Mouse (Mus musculus) frontal cortex, postnatal 10 days (tissue): ENCODE results near the gene Klhl26.

ENCODE experiments used
- DNase-seq, 2 experiments: peaks; one replicate each; pipeline ENCODE4 v3.0.0; 2022; ENCODE audit warnings: low spot score in 2 of 2, mixed read lengths in 1 of 2

Gene Klhl26

GRCm38 (mm10) chr8:70445988-70446387 is 30.8 kb downstream of the Klhl26 start:
- DNase-seq, result no peak

DNA sequence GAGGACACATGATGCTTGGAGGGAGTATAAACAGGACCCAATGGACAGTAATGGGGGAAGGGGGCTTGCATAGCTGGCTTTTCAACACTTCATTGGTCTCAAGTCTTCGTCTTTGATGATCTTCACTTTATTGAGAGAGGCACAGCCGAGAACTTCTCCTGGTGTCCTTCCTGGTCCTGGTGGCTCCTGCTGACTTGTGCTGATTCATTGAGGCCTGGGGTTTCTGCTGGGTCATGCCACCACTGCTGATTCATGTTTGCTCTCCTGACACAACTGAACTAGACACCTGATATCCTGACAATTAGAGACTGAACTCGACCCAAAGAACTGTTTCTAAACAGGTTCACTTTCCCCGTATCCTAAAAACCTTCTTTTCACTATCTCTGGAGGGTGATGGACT is 33.4 kb downstream of the Klhl26 start:
- DNase-seq, result no peak

DNA sequence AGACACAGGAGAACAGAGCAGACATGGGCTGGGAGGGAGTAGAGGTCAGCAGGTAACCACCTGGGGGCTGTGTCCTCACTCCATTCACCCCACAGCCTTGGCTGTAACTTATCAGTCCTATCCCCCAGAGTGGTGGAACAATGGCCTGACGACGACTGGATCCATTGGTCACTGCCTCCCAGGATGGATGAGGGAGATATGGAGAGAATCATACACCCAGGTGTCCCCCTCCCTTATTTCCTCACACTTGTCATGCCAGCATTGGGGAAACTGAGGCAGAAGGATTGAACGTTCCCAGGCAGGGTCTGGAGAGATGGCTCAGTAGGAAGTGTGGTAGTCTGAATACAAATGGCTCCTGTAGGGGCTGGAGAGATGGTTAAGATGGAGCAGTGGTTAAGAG is 35.2 kb downstream of the Klhl26 start:
- no peak for DNase-seq

- no peak for DNase-seq
Measured at GRCm38 (mm10) chr8:70440246-70440645, 36.5 kb downstream of the Klhl26 start.

DNA sequence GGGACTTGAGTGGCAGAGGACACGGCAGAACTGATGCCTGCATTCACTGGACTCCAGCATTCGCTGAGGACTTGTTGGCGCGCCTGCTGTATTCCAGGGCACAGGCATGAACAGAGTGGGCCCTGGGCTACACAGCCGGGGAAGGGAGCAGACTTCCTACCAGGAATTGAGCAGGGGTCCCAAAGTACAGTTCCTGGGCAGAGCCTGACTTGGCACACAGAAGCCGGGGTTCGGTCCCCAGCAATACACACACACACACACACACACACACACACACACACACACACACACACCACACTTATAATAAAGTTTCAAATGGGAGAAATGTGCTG is 37.0 kb downstream of the Klhl26 start:
- DNase-seq, result no peak

DNA sequence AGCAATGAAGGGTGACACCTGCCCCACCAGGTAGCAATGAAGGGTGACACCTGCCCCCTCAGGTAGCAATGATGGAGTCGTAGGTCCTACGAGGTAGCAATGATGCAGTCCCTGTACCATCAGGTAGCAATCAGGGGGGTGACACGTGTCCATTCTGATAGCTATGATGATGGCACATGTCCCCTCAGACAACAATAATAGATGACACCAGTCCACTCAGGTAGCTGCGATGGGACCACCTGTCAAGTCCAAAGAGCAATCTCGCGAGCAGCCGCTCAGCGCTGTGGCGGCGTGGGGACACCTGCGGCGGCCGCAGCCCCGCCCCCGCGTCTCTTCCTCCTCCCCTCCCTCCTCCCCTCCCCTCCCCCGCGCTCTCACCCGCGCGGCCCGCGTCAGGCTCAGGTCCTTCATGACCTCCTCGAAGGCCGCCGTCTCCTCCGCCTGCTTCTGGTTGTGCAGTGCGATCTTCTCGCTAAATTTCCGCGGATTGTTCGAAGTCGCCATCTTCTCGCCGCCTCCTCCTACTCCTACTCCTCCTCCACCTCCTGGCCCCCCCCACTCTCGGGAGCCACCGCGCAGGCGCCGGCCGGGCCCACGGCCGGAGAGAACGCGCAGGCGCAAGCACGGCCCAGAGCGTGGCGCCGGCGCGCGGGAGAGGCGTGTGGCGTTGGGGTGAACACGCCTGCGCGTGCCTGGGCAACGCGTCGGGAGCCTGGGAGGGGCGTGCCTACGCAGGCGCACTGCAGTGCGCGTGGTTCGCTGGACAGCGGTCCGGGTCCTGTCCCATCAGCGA is 37.5 kb downstream of the Klhl26 start, which contains the start of gene Crtc1:
Gene Crtc1, minus strand, starts transcription at position 525 of the 793 bp plus-strand sequence.
- DNase-seq, result peak; percentile 95 to 96

DNA sequence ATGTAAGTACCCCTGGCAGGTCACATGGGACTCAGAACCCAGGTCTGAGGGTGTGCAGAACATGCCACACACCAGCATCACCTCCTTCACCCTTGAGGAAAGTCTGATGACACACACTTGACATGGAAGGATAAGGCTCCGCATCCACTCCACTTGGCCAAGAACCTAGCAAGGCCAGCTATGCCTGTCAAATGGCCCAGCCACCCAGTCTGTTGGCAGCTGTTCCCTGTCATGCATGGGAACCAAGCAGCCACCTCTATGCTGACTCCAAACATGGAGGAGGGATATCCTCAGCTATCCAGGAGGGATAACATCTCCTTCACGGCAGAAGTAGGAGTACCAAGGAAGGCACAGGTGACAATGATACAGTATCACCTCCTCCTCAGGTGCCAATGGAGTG is 38.3 kb downstream of the Klhl26 start:
- no peak for DNase-seq

DNA sequence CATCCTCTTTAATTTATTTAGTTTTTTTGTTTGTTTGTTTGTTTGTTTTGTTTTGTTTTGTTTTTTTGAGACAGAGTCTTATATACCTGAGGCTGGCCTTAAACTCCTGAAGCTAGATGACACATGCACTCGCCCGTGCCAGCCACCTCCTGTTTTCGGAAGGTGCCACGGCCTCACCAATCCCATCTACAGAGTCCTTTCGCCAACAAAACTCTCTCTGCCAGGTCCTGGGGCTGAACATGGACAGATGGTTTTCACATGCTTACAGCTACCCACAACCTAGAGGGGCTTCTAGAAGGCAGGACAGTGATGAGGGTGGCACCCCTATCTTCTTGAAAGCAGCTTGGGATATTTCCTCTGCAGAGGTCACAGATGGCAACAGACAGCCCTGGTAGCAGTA is 41.6 kb downstream of the Klhl26 start:
- no peak for DNase-seq

GRCm38 (mm10) chr8:70432991-70433536 is 43.7 kb downstream of the Klhl26 start:
- DNase-seq, result no peak

DNA sequence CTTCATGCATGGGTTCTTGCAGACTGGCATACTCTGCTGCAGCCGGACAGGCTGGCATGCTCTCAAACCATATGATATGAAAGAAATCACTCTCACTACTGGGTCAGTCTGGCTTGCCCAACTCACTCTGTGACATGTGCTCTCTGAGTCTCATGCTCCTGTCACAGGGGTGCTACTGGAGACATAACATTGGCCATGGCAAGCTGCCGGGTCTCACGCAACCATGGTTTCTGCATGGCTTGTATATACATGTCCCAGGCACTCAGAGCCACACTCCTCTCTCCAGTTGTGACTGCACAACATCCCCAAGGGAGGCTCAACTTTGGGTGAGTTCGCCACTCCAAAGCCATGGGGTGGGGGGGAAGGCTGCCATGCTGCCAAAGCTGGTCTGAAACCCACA is 45.6 kb downstream of the Klhl26 start:
- DNase-seq, result no peak

DNA sequence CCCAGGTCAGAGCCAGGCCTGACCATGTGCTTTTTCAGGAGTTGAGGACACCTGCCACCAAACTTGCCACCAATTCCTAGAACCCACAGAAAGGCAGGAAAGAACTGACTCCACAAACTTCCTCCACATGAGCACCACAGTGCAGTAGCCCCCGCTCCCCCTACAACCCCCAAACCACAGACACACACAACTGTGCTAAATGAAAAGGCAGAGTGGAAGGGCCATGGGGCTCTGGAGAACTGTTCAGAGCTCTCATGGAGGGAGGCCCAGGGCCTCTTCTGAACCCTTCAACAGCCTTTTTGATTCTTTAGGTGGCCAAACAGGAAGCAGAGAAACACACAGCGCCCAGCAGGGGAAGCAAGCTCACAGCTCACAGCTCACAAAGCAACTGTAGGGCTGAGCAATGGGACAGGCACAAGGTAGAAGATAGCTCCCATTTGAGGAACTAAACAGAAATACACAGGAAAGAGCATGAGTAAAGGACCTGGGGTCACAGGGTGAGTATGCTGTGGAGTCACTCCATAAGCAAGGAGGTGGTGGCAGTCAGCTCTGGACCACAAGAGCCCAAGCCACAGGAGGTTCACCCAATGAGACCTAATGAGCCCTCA is 50.4 kb downstream of the Klhl26 start:
- no peak for DNase-seq

DNA sequence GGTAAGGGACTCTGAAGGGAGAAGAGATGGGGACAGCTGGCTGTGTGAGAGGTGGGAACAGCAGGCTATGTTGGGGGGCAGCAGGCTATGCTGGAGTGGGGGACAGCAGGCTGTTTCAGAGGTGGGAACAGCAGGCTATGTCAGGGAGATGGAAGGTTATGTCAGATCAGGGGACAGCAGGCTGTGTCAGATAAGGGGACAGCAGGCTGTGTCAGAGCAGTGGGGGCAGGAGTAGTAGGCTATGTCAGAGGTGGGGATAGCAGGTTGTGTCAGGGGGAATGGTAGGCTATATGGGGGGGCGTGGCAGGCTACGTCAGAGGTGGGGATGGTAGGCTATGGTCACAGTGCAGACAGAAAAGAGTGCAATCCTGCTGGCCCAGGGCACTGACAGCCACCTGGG is 54.0 kb downstream of the Klhl26 start:
- no peak for DNase-seq

GRCm38 (mm10) chr8:70421349-70422104 is 55.2 kb downstream of the Klhl26 start:
- no peak for DNase-seq

DNA sequence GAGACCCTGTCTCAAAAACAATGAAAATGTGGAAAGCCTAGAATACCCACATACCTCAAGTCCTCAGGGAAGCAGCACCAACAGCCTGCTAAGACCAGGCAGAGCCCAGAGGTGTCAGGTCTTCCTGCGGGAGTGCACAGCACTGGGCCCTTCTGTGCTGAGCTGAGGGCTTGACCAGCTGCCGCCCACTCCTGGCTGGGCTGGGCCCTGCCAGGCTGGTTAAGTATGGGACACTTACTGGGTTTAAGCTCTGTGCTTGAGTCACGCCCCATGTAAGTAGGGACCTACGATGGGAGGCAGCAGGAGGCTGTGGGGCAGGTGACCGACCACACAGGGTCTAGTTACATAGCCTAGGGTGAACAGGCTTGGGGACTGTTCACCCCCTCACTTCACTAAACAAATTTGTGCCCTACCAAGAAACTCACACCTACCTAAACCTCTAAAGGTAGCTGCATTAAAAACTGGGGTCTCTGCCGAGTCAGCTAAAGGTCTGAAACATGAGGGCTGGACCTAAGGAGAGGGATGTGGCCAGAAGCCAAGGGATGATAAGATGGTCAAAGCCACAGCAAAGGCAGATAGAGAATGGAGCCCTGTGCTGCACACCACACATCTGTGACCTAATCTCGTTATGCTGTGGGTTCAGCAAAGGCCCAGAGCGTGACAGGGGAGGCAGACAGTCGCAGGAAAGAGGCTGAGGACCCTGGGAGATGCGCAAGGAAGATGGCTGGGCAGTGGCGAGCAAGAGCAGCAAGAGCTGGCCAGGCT is 56.7 kb downstream of the Klhl26 start:
- no peak for DNase-seq

GRCm38 (mm10) chr8:70418954-70419353 is 57.8 kb downstream of the Klhl26 start:
- DNase-seq, result peak; percentile 44 to 45

- peak; percentile 58 to 66 for DNase-seq
Measured at GRCm38 (mm10) chr8:70417914-70418313, 58.9 kb downstream of the Klhl26 start.

DNA sequence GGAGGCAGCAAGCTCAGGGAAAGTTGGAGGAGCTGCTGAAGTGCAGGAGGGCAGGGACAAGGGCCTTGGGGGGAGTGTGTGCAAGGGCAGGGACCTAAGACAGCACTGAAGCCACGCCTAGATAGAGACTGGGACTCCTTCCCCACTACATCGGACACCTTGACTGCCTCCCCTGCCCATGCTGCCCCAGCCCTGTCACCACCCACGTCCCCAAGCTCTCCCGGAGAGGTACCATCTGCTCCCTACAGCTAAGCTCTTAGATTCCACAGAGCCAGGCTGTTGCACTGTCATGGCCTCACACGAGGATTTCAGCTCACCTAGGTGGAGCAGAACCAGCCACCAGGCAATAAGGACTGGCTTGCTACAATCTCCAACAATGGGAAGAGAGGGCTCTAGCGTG is 59.8 kb downstream of the Klhl26 start:
- no peak for DNase-seq

DNA sequence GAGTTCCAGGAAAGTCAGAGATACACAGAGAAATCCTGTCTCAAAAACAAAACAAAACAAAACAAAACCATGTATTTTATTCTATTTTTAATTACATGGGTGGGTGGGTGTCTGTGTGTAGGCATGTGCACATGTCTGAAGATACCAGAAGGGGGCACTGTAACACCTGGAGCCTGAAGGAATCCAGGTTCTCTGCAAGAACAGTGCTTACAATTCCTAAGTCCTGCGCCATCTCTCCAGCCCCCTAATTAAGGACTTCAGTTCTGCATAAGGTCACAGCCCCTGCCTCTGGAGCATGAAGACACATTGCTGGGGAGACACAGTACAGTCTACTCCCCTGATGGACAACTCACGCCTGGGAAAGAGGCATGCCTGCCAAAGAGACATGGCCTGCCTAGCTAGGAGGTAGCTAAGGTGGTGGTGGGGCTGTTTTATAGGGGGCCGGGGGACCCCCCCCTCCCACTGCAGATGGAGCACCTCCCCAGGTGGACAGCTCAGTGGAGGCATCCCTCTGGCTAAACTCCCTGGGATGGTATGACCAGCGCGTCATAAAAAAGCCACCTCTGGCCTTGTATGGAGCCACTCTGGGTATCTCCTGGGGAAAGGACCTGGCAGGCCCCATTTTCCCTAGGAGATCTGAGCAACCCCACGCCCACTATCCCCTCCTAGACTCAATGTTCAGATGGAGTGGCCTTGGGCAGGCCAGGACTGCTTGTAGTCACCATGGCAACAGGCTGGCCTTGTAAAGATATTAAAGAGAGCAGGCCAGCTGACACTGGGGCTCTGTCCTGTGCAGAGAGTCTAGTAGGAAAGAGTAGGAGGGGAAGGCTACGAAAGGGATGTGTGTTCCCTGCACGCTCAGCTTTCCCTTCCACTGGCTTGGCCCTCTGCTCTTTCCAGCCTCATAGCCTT is 61.0 kb downstream of the Klhl26 start:
- DNase-seq, result peak in 1 of 2 experiments; percentile 38

DNA sequence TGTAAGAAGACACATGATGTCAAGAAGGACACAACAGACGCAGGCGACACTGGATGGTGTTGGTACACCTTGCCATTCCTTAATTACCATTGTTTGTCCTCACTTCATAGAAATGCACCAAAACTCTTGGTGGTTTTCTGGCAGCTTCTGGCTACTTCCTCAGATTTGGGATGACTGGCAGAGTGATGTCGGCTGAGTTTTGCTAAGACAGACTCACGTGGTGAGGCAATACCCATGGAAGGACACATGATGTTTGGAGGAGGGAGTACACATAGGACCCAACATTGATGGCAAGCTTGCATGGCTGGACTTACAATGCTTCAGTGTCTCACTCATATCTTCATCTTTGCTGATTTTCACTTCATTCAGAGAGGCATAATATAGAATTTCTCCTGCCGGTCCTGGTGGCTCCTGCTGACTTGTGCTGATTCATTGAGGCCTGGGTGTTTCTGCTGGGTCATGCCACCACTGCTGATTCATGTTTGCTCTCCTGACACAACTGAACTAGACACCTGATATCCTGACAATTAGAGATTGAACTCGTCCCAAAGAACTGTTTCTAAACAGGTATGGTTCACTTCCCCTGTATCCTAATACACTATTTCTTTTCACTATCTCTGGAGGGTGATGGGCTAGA is 62.3 kb downstream of the Klhl26 start:
- DNase-seq, result no peak

DNA sequence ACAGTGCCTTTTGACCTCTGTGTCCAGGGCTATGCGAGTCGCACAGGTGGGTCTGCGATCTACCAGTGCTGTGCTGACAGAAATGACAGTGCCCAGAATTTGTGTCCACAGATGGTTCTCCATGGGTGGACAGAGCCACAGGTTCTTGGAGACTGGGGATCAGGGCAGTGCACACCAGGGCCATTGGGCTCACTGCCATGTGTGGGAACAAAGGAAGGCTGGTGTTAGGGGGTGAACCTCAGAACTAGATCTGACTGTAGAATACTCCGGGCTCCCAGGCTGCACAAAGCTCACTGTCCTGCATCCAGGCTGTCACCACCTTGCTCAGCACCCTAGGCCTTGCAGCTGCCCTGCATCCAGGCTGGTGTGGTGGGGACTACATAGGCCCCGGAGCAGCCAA is 66.5 kb downstream of the Klhl26 start:
- no peak for DNase-seq
